Mouse (Mus musculus): ENCODE data around the gene Pck1. TPM values are rescaled to one million over a fixed set of nuclear protein-coding genes. Genes with fewer than 3 reads are reported as not detected.

The Pck1 gene
- total and polyA plus RNA-seq, 2 experiments from 2014 or later: 0.29 to 1.7 TPM

- Histone ChIP-seq H3K9me3 (replicated peaks; ENCODE audit: control insufficient read depth, low read length) (no peaks in the 10 kb centered on the region), H3K27me3 (ENCODE audit: control insufficient read depth, insufficient read depth, low read length) (no peaks in the 10 kb centered on the region), H3K9ac (replicated peaks; ENCODE audit: low read depth, low read length) (no peak overlapping the region), H3K36me3 (replicated peaks; ENCODE audit: control insufficient read depth, insufficient read depth, low read length) (no peaks in the 10 kb centered on the region), H3K4me1 (ENCODE audit: control insufficient read depth, insufficient read depth) (no peaks in the 10 kb centered on the region; the same call in 1 of the 2 replicates), H3K4me3 (ENCODE audit: low read depth, low read length) (no peak overlapping the region), H3K27ac (ENCODE audit: low read depth) (no peak overlapping the region), H3K4me2 (ENCODE audit: low read depth, low read length) (no peak overlapping the region)
- ATAC-seq (ENCODE audit: insufficient read depth, low read depth) (no peak), DNase-seq (ENCODE audit: low spot score) (no peak)
- no peak for TF ChIP-seq CTCF (IDR thresholded peaks at IDR 0.05; ENCODE audit: low read depth)
- no peak for TF ChIP-seq EP300 (IDR thresholded peaks at IDR 0.05; ENCODE audit: low read depth)
- 84% methylated on average over 13 of the region's 13 CpGs for WGBS
These were observed 4.1 kb downstream of the Pck1 start for GRCm38 (mm10) chr2:173156923-173157322.

GRCm38 (mm10) chr2:173157376-173157775, 4.5 kb downstream of the Pck1 start:
- ATAC-seq (ENCODE audit: insufficient read depth, low read depth) (no peak), DNase-seq (ENCODE audit: low spot score) (no peak)
- Histone ChIP-seq H3K27me3 (ENCODE audit: control insufficient read depth, insufficient read depth, low read length) (no peaks in the 10 kb centered on the region), H3K36me3 (replicated peaks; ENCODE audit: control insufficient read depth, insufficient read depth, low read length) (no peaks in the 10 kb centered on the region), H3K4me2 (ENCODE audit: low read depth, low read length) (no peak overlapping the region), H3K9me3 (replicated peaks; ENCODE audit: control insufficient read depth, low read length) (no peaks in the 10 kb centered on the region), H3K9ac (replicated peaks; ENCODE audit: low read depth, low read length) (no peak overlapping the region), H3K4me1 (ENCODE audit: control insufficient read depth, insufficient read depth) (no peaks in the 10 kb centered on the region; the same call in 1 of the 2 replicates), H3K27ac (ENCODE audit: low read depth) (no peak overlapping the region), H3K4me3 (ENCODE audit: low read depth, low read length) (no peak overlapping the region)
- WGBS: 52% methylated on average over 4 of the region's 4 CpGs
- TF ChIP-seq EP300 (IDR thresholded peaks at IDR 0.05; ENCODE audit: low read depth) (no peak), CTCF (IDR thresholded peaks at IDR 0.05; ENCODE audit: low read depth) (no peak)

- no peak overlapping the region for H3K27ac ChIP-seq (ENCODE audit: low read depth)
- no peaks in the 10 kb centered on the region for H3K9me3 ChIP-seq (replicated peaks; ENCODE audit: control insufficient read depth, low read length)
- H3K9ac ChIP-seq (replicated peaks; ENCODE audit: low read depth, low read length): no peak overlapping the region
- H3K4me3 ChIP-seq (ENCODE audit: low read depth, low read length): no peak overlapping the region
- no peak overlapping the region for H3K4me2 ChIP-seq (ENCODE audit: low read depth, low read length)
- 92% methylated on average over 4 of the region's 4 CpGs for WGBS
- no peak for TF ChIP-seq CTCF (IDR thresholded peaks at IDR 0.05; ENCODE audit: low read depth)
- TF ChIP-seq EP300 (IDR thresholded peaks at IDR 0.05; ENCODE audit: low read depth): no peak
- no peaks in the 10 kb centered on the region for H3K27me3 ChIP-seq (ENCODE audit: control insufficient read depth, insufficient read depth, low read length)
- no peaks in the 10 kb centered on the region for H3K36me3 ChIP-seq (replicated peaks; ENCODE audit: control insufficient read depth, insufficient read depth, low read length)
- ATAC-seq (ENCODE audit: insufficient read depth, low read depth) (no peak), DNase-seq (ENCODE audit: low spot score) (no peak)
- no peaks in the 10 kb centered on the region; the same call in 1 of the 2 replicates for H3K4me1 ChIP-seq (ENCODE audit: control insufficient read depth, insufficient read depth)
These were observed 5.0 kb downstream of the Pck1 start for GRCm38 (mm10) chr2:173157871-173158270.

GRCm38 (mm10) chr2:173158390-173159055, 5.7 kb downstream of the Pck1 start:
- Histone ChIP-seq H3K27me3 (ENCODE audit: control insufficient read depth, insufficient read depth, low read length) (no peaks in the 10 kb centered on the region), H3K9me3 (replicated peaks; ENCODE audit: control insufficient read depth, low read length) (no peaks in the 10 kb centered on the region), H3K27ac (ENCODE audit: low read depth) (no peak overlapping the region), H3K4me2 (ENCODE audit: low read depth, low read length) (no peak overlapping the region), H3K4me1 (ENCODE audit: control insufficient read depth, insufficient read depth) (no peaks in the 10 kb centered on the region), H3K36me3 (replicated peaks; ENCODE audit: control insufficient read depth, insufficient read depth, low read length) (no peaks in the 10 kb centered on the region), H3K9ac (replicated peaks; ENCODE audit: low read depth, low read length) (no peak overlapping the region), H3K4me3 (ENCODE audit: low read depth, low read length) (no peak overlapping the region)
- ATAC-seq (ENCODE audit: insufficient read depth, low read depth) (no peak), DNase-seq (ENCODE audit: low spot score) (no peak)
- 82% methylated on average over 19 of the region's 19 CpGs for WGBS
- no peak for TF ChIP-seq CTCF (IDR thresholded peaks at IDR 0.05; ENCODE audit: low read depth)
- TF ChIP-seq EP300 (IDR thresholded peaks at IDR 0.05; ENCODE audit: low read depth): no peak

- Histone ChIP-seq H3K9me3 (replicated peaks; ENCODE audit: control insufficient read depth, low read length) (no peaks in the 10 kb centered on the region), H3K4me3 (ENCODE audit: low read depth, low read length) (no peak overlapping the region), H3K4me1 (ENCODE audit: control insufficient read depth, insufficient read depth) (no peaks in the 10 kb centered on the region), H3K4me2 (ENCODE audit: low read depth, low read length) (no peak overlapping the region), H3K27ac (ENCODE audit: low read depth) (peak overlapping the region; percentile 44; the same call in 1 of the 2 replicates), H3K9ac (replicated peaks; ENCODE audit: low read depth, low read length) (no peak overlapping the region), H3K36me3 (replicated peaks; ENCODE audit: control insufficient read depth, insufficient read depth, low read length) (no peaks in the 10 kb centered on the region), H3K27me3 (ENCODE audit: control insufficient read depth, insufficient read depth, low read length) (no peaks in the 10 kb centered on the region)
- TF ChIP-seq CTCF (IDR thresholded peaks at IDR 0.05; ENCODE audit: low read depth) (peak; percentile 77), EP300 (IDR thresholded peaks at IDR 0.05; ENCODE audit: low read depth) (no peak)
- peak; percentile 82 for ATAC-seq (ENCODE audit: insufficient read depth, low read depth)
- WGBS: 50% methylated on average over 24 of the region's 24 CpGs
- peak; percentile 79 for DNase-seq (ENCODE audit: low spot score)
These were observed 6.8 kb downstream of the Pck1 start for GRCm38 (mm10) chr2:173159354-173160311.

Data from heart, postnatal 0 days (tissue).